Mouse (Mus musculus) liver, embryonic 11.5 days (tissue): ENCODE measurements at regions not wholly inside any gene's neighbourhood (a gene's known extent, or its start where the extent isn't known, plus 50 kb on each side); places are given as distances from the start of the nearest gene placed in this dataset.

ENCODE experiments used
- ATAC-seq: fragments of 200-750 bp; cut with Nextera tagmentation; replicated peaks from 2 replicates; pipeline ENCODE4 v1.8.0; 2017; ENCODE audit warnings: moderate number of reproducible peaks, mild to moderate bottlenecking, moderate TSS enrichment, moderate library complexity; ENCODE audit not compliant: low FRiP score
- DNase-seq: peaks from one replicate; pipeline ENCODE4 v3.0.0-alpha.2; 2017; ENCODE audit warnings: low spot score
- H3K27ac ChIP-seq: fragments of 300-500 bp; sonication (generic); 2 replicates; pipeline ENCODE4 v1.5.1; 2014; ENCODE audit warnings: mild to moderate bottlenecking, low read depth, low read length, control low read depth
- H3K27me3 ChIP-seq: fragments of 300-500 bp; sonication (generic); replicated peaks from 2 replicates; pipeline ENCODE4 v1.6.1; 2014; ENCODE audit warnings: low read length, mixed read lengths; ENCODE audit not compliant: control insufficient read depth, insufficient read depth
- H3K36me3 ChIP-seq: fragments of 300-500 bp; sonication (generic); 2 replicates; pipeline ENCODE4 v1.6.1; 2014; ENCODE audit warnings: mild to moderate bottlenecking, low read length, moderate library complexity, mixed read lengths; ENCODE audit not compliant: control insufficient read depth, insufficient read depth
- H3K4me1 ChIP-seq: fragments of 300-500 bp; sonication (generic); replicated peaks from 2 replicates; pipeline ENCODE4 v1.6.1; 2014; ENCODE audit warnings: low read length, mixed read lengths; ENCODE audit not compliant: control insufficient read depth, insufficient read depth
- H3K4me2 ChIP-seq: fragments of 300-500 bp; sonication (generic); 2 replicates; pipeline ENCODE4 v1.6.1; 2014; ENCODE audit warnings: mild to moderate bottlenecking, control low read depth, moderate library complexity
- H3K4me3 ChIP-seq: fragments of 300-500 bp; sonication (generic); 2 replicates; pipeline ENCODE4 v1.5.1; 2014; ENCODE audit warnings: low read depth, low read length, control low read depth
- H3K9ac ChIP-seq: fragments of 300-500 bp; sonication (generic); 2 replicates; pipeline ENCODE4 v1.6.1; 2014; ENCODE audit warnings: low read depth, low read length, control low read depth
- H3K9me3 ChIP-seq: fragments of 300-500 bp; sonication (generic); 2 replicates; pipeline ENCODE4 v1.6.1; 2016; ENCODE audit warnings: low read length, inconsistent platforms, mixed read lengths; ENCODE audit not compliant: control insufficient read depth
- WGBS: fragments of 180-500 bp; shearing (Covaris S2); extraction: QIAGEN DNeasy Blood & Tissue Kit; methylation state at CpG from one replicate; pipeline ENCODE4 v1.1.7; 2014; 5-methylcytosine and 5-hydroxymethylcytosine counted together

- no peaks in the 10 kb centered on the region for H3K36me3 ChIP-seq
Measured at GRCm38 (mm10) chr17:61520087-61520486, 1361.0 kb downstream of the Efna5 start.

DNA sequence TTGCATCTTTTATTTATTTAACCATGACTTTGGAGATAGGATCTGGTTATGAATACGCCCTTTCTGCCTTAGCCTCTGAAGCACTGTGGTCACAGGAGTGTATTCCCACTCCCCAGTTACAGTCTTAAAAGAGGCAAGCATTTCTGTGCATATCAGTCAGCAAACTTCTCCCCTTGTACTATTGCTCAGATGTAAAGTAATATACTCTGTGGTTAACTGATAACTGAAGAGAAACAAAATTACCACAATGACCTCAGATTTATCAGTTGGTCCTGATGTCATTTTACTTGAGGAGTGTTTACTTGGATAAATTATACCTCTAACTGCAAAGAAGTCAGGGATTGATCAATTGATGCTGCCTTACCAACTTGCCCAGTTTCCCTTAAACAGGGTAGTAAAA, 1366.1 kb downstream of the Efna5 start:
- DNase-seq (no peak), ATAC-seq (no peak)
- no peaks in the 10 kb centered on the region for H3K36me3 ChIP-seq
- H3K9ac ChIP-seq = no peak overlapping the region
- no peak overlapping the region for H3K4me2 ChIP-seq
- no peak overlapping the region for H3K27ac ChIP-seq
- no peaks in the 10 kb centered on the region for H3K4me1 ChIP-seq
- 78% methylated on average over 1 of the region's 1 CpGs for WGBS
- no peaks in the 10 kb centered on the region for H3K9me3 ChIP-seq
- H3K4me3 ChIP-seq = no peak overlapping the region
- no peaks in the 10 kb centered on the region for H3K27me3 ChIP-seq

More at GRCm38 (mm10) chr17:61520087-61520486, 1361.0 kb downstream of the Efna5 start:
- Histone ChIP-seq H3K4me2 (no peak overlapping the region), H3K27ac (no peak overlapping the region), H3K27me3 (no peaks in the 10 kb centered on the region), H3K9me3 (no peaks in the 10 kb centered on the region), H3K4me3 (no peak overlapping the region), H3K4me1 (no peaks in the 10 kb centered on the region), H3K9ac (no peak overlapping the region)
- DNase-seq (no peak), ATAC-seq (no peak)

DNA sequence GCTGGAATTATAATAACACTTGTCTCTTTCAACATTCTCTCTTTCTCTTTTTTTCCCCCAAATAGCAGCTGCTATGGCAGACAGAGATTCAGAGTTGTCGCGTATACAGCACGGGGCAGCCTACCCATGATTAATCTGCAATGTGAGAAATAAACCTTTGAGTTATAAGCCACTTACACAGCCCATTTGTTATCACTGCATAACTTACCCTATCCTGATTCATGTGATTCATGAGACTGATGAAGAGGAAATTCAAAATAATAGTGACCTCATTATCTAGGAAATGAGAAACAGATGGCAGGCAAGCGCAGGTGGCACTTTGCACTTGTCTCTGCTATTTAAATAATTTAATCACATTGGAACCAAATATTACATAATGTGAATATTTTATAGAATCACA, 1367.7 kb downstream of the Efna5 start:
- ATAC-seq = no peak
- no peak overlapping the region for H3K27ac ChIP-seq
- no peaks in the 10 kb centered on the region for H3K4me1 ChIP-seq
- 90% methylated on average over 4 of the region's 4 CpGs for WGBS
- H3K9me3 ChIP-seq = no peaks in the 10 kb centered on the region
- no peak overlapping the region for H3K9ac ChIP-seq
- no peaks in the 10 kb centered on the region for H3K36me3 ChIP-seq
- no peak for DNase-seq
- no peak overlapping the region for H3K4me2 ChIP-seq
- H3K27me3 ChIP-seq = no peaks in the 10 kb centered on the region
- H3K4me3 ChIP-seq = no peak overlapping the region

DNA sequence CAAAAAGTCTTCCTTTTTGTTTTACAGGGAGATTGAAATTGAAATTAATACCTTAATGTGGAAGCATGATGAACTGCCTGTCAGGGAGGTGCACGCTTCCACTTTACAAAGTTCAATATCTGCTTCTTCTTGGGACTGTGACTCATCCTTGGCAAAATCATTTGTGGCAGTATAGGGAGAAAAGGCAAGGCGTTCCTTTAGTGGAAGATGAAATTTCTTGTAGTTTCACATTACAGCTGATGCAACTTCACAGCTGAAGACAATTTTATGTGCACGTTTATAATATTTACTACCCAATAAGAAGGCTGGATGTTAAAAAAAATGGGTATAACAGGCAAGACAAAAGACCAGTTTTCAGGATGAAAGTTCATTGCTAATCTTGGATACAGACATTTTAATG, 1385.9 kb downstream of the Efna5 start:
- no peak overlapping the region for H3K4me2 ChIP-seq
- H3K9me3 ChIP-seq = no peaks in the 10 kb centered on the region
- 74% methylated on average over 3 of the region's 3 CpGs for WGBS
- H3K4me1 ChIP-seq = no peaks in the 10 kb centered on the region
- H3K36me3 ChIP-seq = no peaks in the 10 kb centered on the region
- ATAC-seq = no peak
- no peak overlapping the region for H3K4me3 ChIP-seq
- H3K27ac ChIP-seq = no peak overlapping the region
- H3K9ac ChIP-seq = no peak overlapping the region
- no peak for DNase-seq
- no peaks in the 10 kb centered on the region for H3K27me3 ChIP-seq

DNA sequence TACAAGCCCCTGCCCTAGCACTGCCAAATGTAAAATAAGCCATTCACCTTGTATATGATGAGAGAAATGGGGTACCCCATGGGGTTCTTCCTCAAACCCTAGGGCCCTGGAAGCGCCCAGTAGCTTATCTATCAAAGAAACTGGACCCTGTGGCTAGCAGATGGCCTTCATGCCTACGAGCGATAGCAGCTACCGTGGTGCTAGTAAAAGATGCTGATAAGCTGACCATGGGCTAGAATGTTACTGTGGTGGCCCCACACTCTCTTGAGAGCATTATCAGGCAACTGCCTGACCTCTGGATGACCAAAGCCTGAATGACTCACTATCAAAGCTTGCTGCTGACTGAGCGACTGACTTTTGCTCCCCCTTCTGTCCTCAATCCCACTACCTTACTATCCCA, 1403.7 kb downstream of the Efna5 start:
- 74% methylated on average over 5 of the region's 5 CpGs for WGBS
- no peak for DNase-seq
- no peaks in the 10 kb centered on the region for H3K4me1 ChIP-seq
- H3K4me2 ChIP-seq = no peak overlapping the region
- no peak overlapping the region for H3K27ac ChIP-seq
- H3K9me3 ChIP-seq = peaks cover 7% of the 10 kb centered on the region
- no peak overlapping the region for H3K9ac ChIP-seq
- no peaks in the 10 kb centered on the region for H3K36me3 ChIP-seq
- no peaks in the 10 kb centered on the region for H3K27me3 ChIP-seq
- no peak for ATAC-seq
- H3K4me3 ChIP-seq = no peak overlapping the region

DNA sequence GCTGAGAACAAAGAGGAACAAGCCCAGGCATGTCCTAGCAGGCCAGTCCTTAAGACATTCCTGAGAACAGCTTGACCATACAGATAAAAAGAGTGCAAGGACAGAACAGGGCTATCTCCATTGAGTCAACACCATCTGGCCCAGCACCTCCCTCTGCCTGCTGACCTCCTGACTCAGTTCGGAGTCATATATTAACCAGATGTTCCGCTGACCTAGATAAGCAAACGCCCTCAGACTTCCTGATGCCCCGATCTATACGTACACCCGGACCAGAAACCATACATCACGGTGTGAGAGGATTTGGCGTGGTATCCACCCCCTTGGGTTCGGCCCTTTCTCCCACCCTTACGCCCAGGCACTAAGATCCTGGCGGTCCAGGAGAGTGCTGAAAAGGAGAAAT, 1406.7 kb downstream of the Efna5 start:
- no peak for DNase-seq
- no peak overlapping the region for H3K4me3 ChIP-seq
- peaks cover 2% of the 10 kb centered on the region; the same call in 1 of the 2 replicates for H3K9me3 ChIP-seq
- H3K27ac ChIP-seq = no peak overlapping the region
- no peaks in the 10 kb centered on the region for H3K36me3 ChIP-seq
- no peaks in the 10 kb centered on the region for H3K27me3 ChIP-seq
- H3K9ac ChIP-seq = no peak overlapping the region
- H3K4me1 ChIP-seq = no peaks in the 10 kb centered on the region
- 56% methylated on average over 11 of the region's 11 CpGs for WGBS
- H3K4me2 ChIP-seq = no peak overlapping the region
- peak; percentile 86 for ATAC-seq

DNA sequence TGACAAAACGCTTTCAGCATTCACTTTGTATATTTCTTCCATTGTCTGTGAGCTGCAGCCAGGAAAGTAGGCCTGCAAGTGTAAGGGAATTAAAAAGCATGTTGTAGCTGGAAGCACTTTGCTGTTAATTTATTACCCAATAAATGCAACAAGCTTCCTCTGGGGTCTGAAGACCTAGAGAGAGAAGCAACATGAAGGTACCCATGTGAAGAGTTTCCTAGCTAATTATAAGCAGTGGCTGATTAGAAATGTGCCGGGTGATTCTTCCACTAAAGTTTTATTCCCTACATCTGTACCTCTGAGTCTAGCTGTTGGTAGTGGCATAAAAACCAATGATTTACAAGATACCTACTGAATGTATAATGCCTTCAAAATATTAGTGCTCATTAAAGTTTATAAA, 1428.2 kb downstream of the Efna5 start:
- DNase-seq (no peak), ATAC-seq (no peak)
- WGBS = 84% methylated on average over 2 of the region's 2 CpGs
- no peaks in the 10 kb centered on the region for H3K4me1 ChIP-seq
- H3K36me3 ChIP-seq = no peaks in the 10 kb centered on the region
- no peak overlapping the region for H3K27ac ChIP-seq
- no peak overlapping the region for H3K4me2 ChIP-seq
- H3K27me3 ChIP-seq = no peaks in the 10 kb centered on the region
- H3K4me3 ChIP-seq = no peak overlapping the region
- H3K9me3 ChIP-seq = no peaks in the 10 kb centered on the region
- no peak overlapping the region for H3K9ac ChIP-seq

DNA sequence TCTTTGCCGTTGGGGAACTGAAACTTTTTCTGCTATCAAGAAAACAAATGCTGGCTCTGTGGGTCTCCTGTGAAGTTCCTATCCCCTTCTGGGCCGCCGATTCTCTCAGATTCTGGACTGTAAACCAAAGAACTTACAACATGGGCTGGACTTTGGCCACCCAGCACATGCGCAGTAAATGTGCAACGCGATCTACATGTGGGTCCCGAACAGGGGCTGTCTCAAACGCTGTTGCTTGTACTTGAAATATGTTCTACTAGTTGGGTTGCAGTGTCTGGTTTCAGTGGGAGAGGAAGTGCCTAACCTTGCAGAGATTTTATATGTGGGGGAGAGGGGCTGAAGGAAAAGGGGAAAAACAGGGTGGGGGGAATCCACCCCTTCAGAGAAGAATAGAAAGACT, 1454.3 kb downstream of the Efna5 start:
- Histone ChIP-seq H3K4me1 (no peaks in the 10 kb centered on the region), H3K9ac (no peak overlapping the region), H3K4me3 (no peak overlapping the region), H3K4me2 (no peak overlapping the region), H3K27me3 (no peaks in the 10 kb centered on the region), H3K9me3 (no peaks in the 10 kb centered on the region), H3K27ac (no peak overlapping the region), H3K36me3 (no peaks in the 10 kb centered on the region)
- 82% methylated on average over 8 of the region's 8 CpGs for WGBS
- DNase-seq (no peak), ATAC-seq (no peak)
